21 mouse cellular contexts compared by ENCODE assay signal in genomic region chr2:104732562-104733256, GRCm38 (mm10). TPM values are rescaled to one million over a fixed set of nuclear protein-coding genes. Genes with fewer than 3 reads are reported as not detected.
DNase-seq lines count a peak whose midpoint lies in the region; ATAC-seq and TF ChIP-seq lines count a peak whose summit lies in the region.
"Had no signal": no experiment of that assay in that cellular context is flagged by ENCODE, and none has a peak within 500 bp of the region (broad histone marks: within the 10 kb centered on the region; RNA-seq: fewer than 3 reads in every experiment).

No protein-coding gene starts in this region.

- no peak overlapping the region for H3K4me2 ChIP-seq in forebrain, embryonic 12.5 days
- H3K4me2 ChIP-seq in liver, postnatal 0 days (ENCODE audit: low read depth, low read length), result peak overlapping the region; percentile 50; the same call in 1 of the 2 replicates
- H3K4me2 ChIP-seq: heart, embryonic 11.5 days; neural tube, embryonic 13.5 days had no signal

- no peaks in the 10 kb centered on the region for H3K27me3 ChIP-seq in forebrain, embryonic 10.5 days (ENCODE audit: poor library complexity, severe bottlenecking)
- H3K27me3 ChIP-seq in forebrain, embryonic 12.5 days, result no peaks in the 10 kb centered on the region
- H3K27me3 ChIP-seq in liver, postnatal 0 days (ENCODE audit: insufficient read depth, low read length), result no peaks in the 10 kb centered on the region
- no peaks in the 10 kb centered on the region for H3K27me3 ChIP-seq in hindbrain, embryonic 10.5 days (ENCODE audit: insufficient read depth, poor library complexity, severe bottlenecking)
- H3K27me3 ChIP-seq: neural tube, embryonic 13.5 days had no signal

- H3K36me3 ChIP-seq in forebrain, embryonic 10.5 days (replicated peaks), result no peaks in the 10 kb centered on the region
- no peaks in the 10 kb centered on the region for H3K36me3 ChIP-seq in forebrain, embryonic 12.5 days (replicated peaks)
- no peaks in the 10 kb centered on the region for H3K36me3 ChIP-seq in liver, postnatal 0 days (replicated peaks; ENCODE audit: insufficient read depth, low read length)
- H3K36me3 ChIP-seq in hindbrain, embryonic 10.5 days, result no peaks in the 10 kb centered on the region
- H3K36me3 ChIP-seq: neural tube, embryonic 13.5 days had no signal

- no peak for TF ChIP-seq CTCF in liver, postnatal 0 days (IDR thresholded peaks at IDR 0.05; ENCODE audit: low read depth)
- no peak for TF ChIP-seq CTCF in bone marrow macrophage, adult 2 months (IDR thresholded peaks at IDR 0.05; ENCODE audit: low read depth, low read length)

- DNase-seq in forebrain, embryonic 10.5 days (ENCODE audit: extremely low spot score, low spot score), result no peak
- no peak for DNase-seq in liver, postnatal 0 days
- DNase-seq in liver, result no peak
- peak; percentile 48 for DNase-seq in yolk sac, embryonic 10.5 days (ENCODE audit: low spot score)
- DNase-seq in thymus, postnatal 36 days, result no peak
- no peak for DNase-seq in hindbrain, embryonic 10.5 days (ENCODE audit: low spot score)
- DNase-seq: cerebellum, adult 9-10 months; embryo, embryonic 11 days; gastrocnemius, postnatal 36 days; kidney, adult 8-10 months; lung, adult 2 months had no signal

- H3K9ac ChIP-seq in forebrain, embryonic 12.5 days, result no peak overlapping the region
- H3K9ac ChIP-seq in liver, postnatal 0 days (replicated peaks), result no peak overlapping the region
- H3K9ac ChIP-seq: neural tube, embryonic 13.5 days had no signal

- H3K4me1 ChIP-seq in forebrain, embryonic 10.5 days, result no peaks in the 10 kb centered on the region
- no peaks in the 10 kb centered on the region for H3K4me1 ChIP-seq in forebrain, embryonic 12.5 days
- H3K4me1 ChIP-seq in liver, postnatal 0 days (ENCODE audit: insufficient read depth), result no peaks in the 10 kb centered on the region; the same call in none of the 2 replicates
- peaks cover 16% of the 10 kb centered on the region for H3K4me1 ChIP-seq in bone marrow macrophage, adult 2 months (ENCODE audit: control insufficient read depth, insufficient read depth, low read length)
- no peaks in the 10 kb centered on the region for H3K4me1 ChIP-seq in hindbrain, embryonic 10.5 days (replicated peaks)
- H3K4me1 ChIP-seq: neural tube, embryonic 13.5 days had no signal

- H3K9me3 ChIP-seq in forebrain, embryonic 10.5 days, result no peaks in the 10 kb centered on the region
- no peaks in the 10 kb centered on the region for H3K9me3 ChIP-seq in forebrain, embryonic 12.5 days
- no peaks in the 10 kb centered on the region for H3K9me3 ChIP-seq in liver, postnatal 0 days (ENCODE audit: low read length)
- H3K9me3 ChIP-seq in hindbrain, embryonic 10.5 days, result no peaks in the 10 kb centered on the region
- H3K9me3 ChIP-seq: neural tube, embryonic 13.5 days had no signal

- no peak for TF ChIP-seq POLR2A in bone marrow macrophage, adult 2 months (IDR thresholded peaks at IDR 0.05; ENCODE audit: borderline replicate concordance, low read depth, low read length)

- ATAC-seq in forebrain, embryonic 12.5 days (ENCODE audit: low FRiP score), result no peak
- ATAC-seq in liver, postnatal 0 days, result peak; percentile 60
- ATAC-seq: activated CD4-positive, CD25-positive, alpha-beta regulatory T cell, adult 4 months; hindbrain, postnatal 0 days had no signal

- WGBS in forebrain, embryonic 10.5 days, result 84% methylated on average over 7 of the region's 7 CpGs
- WGBS in forebrain, embryonic 12.5 days, result 65% methylated on average over 7 of the region's 7 CpGs
- 38% methylated on average over 7 of the region's 7 CpGs for WGBS in liver, postnatal 0 days (ENCODE audit: insufficient replicate concordance)
- 85% methylated on average over 7 of the region's 7 CpGs for whole genome bisulfite sequencing in hindbrain, embryonic 10.5 days

- no peak overlapping the region for H3K4me3 ChIP-seq in forebrain, embryonic 10.5 days
- H3K4me3 ChIP-seq in forebrain, embryonic 12.5 days (replicated peaks), result no peak overlapping the region
- H3K4me3 ChIP-seq in liver, postnatal 0 days (ENCODE audit: low read depth, low read length), result no peak overlapping the region
- H3K4me3 ChIP-seq in bone marrow macrophage, adult 2 months (ENCODE audit: insufficient read depth, low read length), result peak overlapping the region; percentile 64
- H3K4me3 ChIP-seq in hindbrain, embryonic 10.5 days, result no peak overlapping the region
- H3K4me3 ChIP-seq: left cerebral cortex, adult 2 months; neural tube, embryonic 13.5 days had no signal

- 0 out of 2 replicates have a peak overlapping the region, but pooled peaks have one; percentile 3 for H3K27ac ChIP-seq in forebrain, embryonic 10.5 days
- H3K27ac ChIP-seq in forebrain, embryonic 12.5 days, result no peak overlapping the region
- peak overlapping the region; percentile 58 for H3K27ac ChIP-seq in liver, postnatal 0 days (ENCODE audit: low read depth)
- H3K27ac ChIP-seq in bone marrow macrophage, adult 2 months (ENCODE audit: insufficient read depth, low read depth, low read length), result peak overlapping the region; percentile 96
- H3K27ac ChIP-seq in hindbrain, embryonic 10.5 days, result no peak overlapping the region
- H3K27ac ChIP-seq: hindbrain, postnatal 0 days; left cerebral cortex, adult 2 months; neural tube, embryonic 13.5 days had no signal

- 0 out of 2 replicates have a peak, but pooled peaks have one; percentile 4 for TF ChIP-seq EP300 in liver, postnatal 0 days (IDR thresholded peaks at IDR 0.05; ENCODE audit: low read depth)

RNA-seq across cellular contexts. Expression of gene Depdc7, which starts 10.0 kb away (rescaled TPM):
- polyA plus RNA-seq in forebrain, embryonic 10.5 days (2016; fragmentation: Nextera tagmentation; extraction: Ambion mirVana), result 3.2 and 3.7 TPM in 2 replicates
- 5.1 and 5.4 TPM in 2 replicates for polyA plus RNA-seq in forebrain, embryonic 12.5 days (2016; fragmentation: Nextera tagmentation; extraction: Ambion mirVana)
- 20.6 and 21.6 TPM in 2 replicates for polyA plus RNA-seq in liver, postnatal 0 days (2015; fragmentation: Nextera tagmentation; extraction: Ambion mirVana)
- 13.1 and 14.4 TPM in 2 replicates for polyA plus RNA-seq in bone marrow macrophage, adult 2 months (2012; ENCODE audit: insufficient read depth, insufficient read length, missing spikeins)
- 2.1 and 2.8 TPM in 2 replicates for polyA plus RNA-seq in hindbrain, embryonic 10.5 days (2016; fragmentation: Nextera tagmentation; extraction: Ambion mirVana)
- polyA plus RNA-seq: activated CD4-positive, CD25-positive, alpha-beta regulatory T cell, adult 4 months had no signal

RNA-seq across cellular contexts. Expression of gene Pin1rt1, which starts 16.5 kb away (rescaled TPM):
- polyA plus RNA-seq in forebrain, embryonic 10.5 days (2016; fragmentation: Nextera tagmentation; extraction: Ambion mirVana), result 0.12 and 0.14 TPM in 2 replicates
- polyA plus RNA-seq in forebrain, embryonic 12.5 days (2016; fragmentation: Nextera tagmentation; extraction: Ambion mirVana), result not detected in 2 replicates
- not detected in 2 replicates for polyA plus RNA-seq in liver, postnatal 0 days (2015; fragmentation: Nextera tagmentation; extraction: Ambion mirVana)
- not detected in 2 replicates for polyA plus RNA-seq in bone marrow macrophage, adult 2 months (2012; ENCODE audit: insufficient read depth, insufficient read length, missing spikeins)
- not detected in 2 replicates for polyA plus RNA-seq in hindbrain, embryonic 10.5 days (2016; fragmentation: Nextera tagmentation; extraction: Ambion mirVana)
- polyA plus RNA-seq: activated CD4-positive, CD25-positive, alpha-beta regulatory T cell, adult 4 months; heart, embryonic 11.5 days; hindbrain, postnatal 0 days; large intestine, adult 2 months; limb, embryonic 11.5 days; lung, adult 2 months; neural tube, embryonic 13.5 days; stomach, embryonic 14.5 days had no signal

RNA-seq across cellular contexts. Expression of gene Tcp11l1, which starts 20.7 kb away (rescaled TPM):
- polyA plus RNA-seq in forebrain, embryonic 10.5 days (2016; fragmentation: Nextera tagmentation; extraction: Ambion mirVana), result 54.2 and 54.7 TPM in 2 replicates
- 69.2 and 69.8 TPM in 2 replicates for polyA plus RNA-seq in forebrain, embryonic 12.5 days (2016; fragmentation: Nextera tagmentation; extraction: Ambion mirVana)
- 10.5 and 12.1 TPM in 2 replicates for polyA plus RNA-seq in liver, postnatal 0 days (2015; fragmentation: Nextera tagmentation; extraction: Ambion mirVana)
- polyA plus RNA-seq in bone marrow macrophage, adult 2 months (2012; ENCODE audit: insufficient read depth, insufficient read length, missing spikeins), result 21.9 and 22.0 TPM in 2 replicates
- polyA plus RNA-seq in hindbrain, embryonic 10.5 days (2016; fragmentation: Nextera tagmentation; extraction: Ambion mirVana), result 54.5 and 64.1 TPM in 2 replicates

Comparison
In these comparisons a context has a peak if more than half of its experiments do, and no peak if none do; other contexts are left out.
1. H3K27ac ChIP-seq: peak in forebrain, embryonic 10.5 days (single experiment), liver, postnatal 0 days (single experiment) and bone marrow macrophage, adult 2 months (single experiment); none in forebrain, embryonic 12.5 days (single experiment) and hindbrain, embryonic 10.5 days (single experiment).